Mouse (Mus musculus) embryonic facial prominence, embryonic 14.5 days (tissue): ENCODE measurements at regions not wholly inside any gene's neighbourhood (a gene's known extent, or its start where the extent isn't known, plus 50 kb on each side); places are given as distances from the start of the nearest gene placed in this dataset.

Experiments used
- ATAC-seq: fragments of 200-750 bp; cut with Nextera tagmentation; 2 replicates; pipeline ENCODE4 v1.8.0; 2017; ENCODE audit warnings: low read depth, moderate number of reproducible peaks, moderate TSS enrichment
- DNase-seq: peaks from one replicate; pipeline ENCODE4 v3.0.0-alpha.2; 2015; ENCODE audit warnings: low spot score
- H3K27ac ChIP-seq: fragments of 300-500 bp; sonication (generic); replicated peaks from 2 replicates; pipeline ENCODE4 v1.5.1; 2014; ENCODE audit warnings: low read depth, mild to moderate bottlenecking, low read length, moderate library complexity
- H3K27me3 ChIP-seq: fragments of 300-500 bp; sonication (generic); replicated peaks from 2 replicates; pipeline ENCODE4 v1.6.1; 2014; ENCODE audit warnings: low read length; ENCODE audit not compliant: control insufficient read depth, insufficient read depth
- H3K36me3 ChIP-seq: fragments of 300-500 bp; sonication (generic); 2 replicates; pipeline ENCODE4 v1.6.1; 2014; ENCODE audit warnings: low read length, mixed read lengths; ENCODE audit not compliant: control insufficient read depth, insufficient read depth
- H3K4me1 ChIP-seq: fragments of 300-500 bp; sonication (generic); 2 replicates; pipeline ENCODE4 v1.6.1; 2014; ENCODE audit warnings: antibody characterized with exemption, low read length; ENCODE audit not compliant: control insufficient read depth, insufficient read depth
- H3K4me2 ChIP-seq: fragments of 300-500 bp; sonication (generic); 2 replicates; pipeline ENCODE4 v1.6.1; 2014; ENCODE audit warnings: low read depth, mild to moderate bottlenecking, low read length, moderate library complexity, mixed read lengths
- H3K4me3 ChIP-seq: fragments of 300-500 bp; sonication (generic); 2 replicates; pipeline ENCODE4 v1.5.1; 2014; ENCODE audit warnings: low read depth, mild to moderate bottlenecking, low read length
- H3K9ac ChIP-seq: fragments of 300-500 bp; sonication (generic); 2 replicates; pipeline ENCODE4 v1.6.1; 2014; ENCODE audit warnings: low read depth, mild to moderate bottlenecking, low read length, moderate library complexity, mixed read lengths
- H3K9me3 ChIP-seq: fragments of 300-500 bp; sonication (generic); 2 replicates; pipeline ENCODE4 v1.6.1; 2016; ENCODE audit warnings: low read length; ENCODE audit not compliant: control insufficient read depth
- whole genome bisulfite sequencing: fragments of 180-500 bp; shearing (Covaris S2); extraction: QIAGEN DNeasy Blood & Tissue Kit; methylation state at CpG from one replicate; pipeline ENCODE4 v1.1.7; 2014; 5-methylcytosine and 5-hydroxymethylcytosine counted together

- Histone ChIP-seq H3K36me3 (no peaks in the 10 kb centered on the region), H3K27me3 (no peaks in the 10 kb centered on the region), H3K4me1 (no peaks in the 10 kb centered on the region), H3K27ac (no peak overlapping the region), H3K4me3 (no peak overlapping the region), H3K9ac (no peak overlapping the region), H3K9me3 (no peaks in the 10 kb centered on the region), H3K4me2 (no peak overlapping the region)
- DNase-seq (no peak), ATAC-seq (no peak)
- 60% methylated on average over 4 of the region's 4 CpGs for WGBS
These were observed 78.6 kb upstream of the Rasgrp1 start for GRCm38 (mm10) chr2:117421376-117421775.

GRCm38 (mm10) chr2:117422756-117423155, 80.0 kb upstream of the Rasgrp1 start:
- Histone ChIP-seq H3K9ac (no peak overlapping the region), H3K36me3 (no peaks in the 10 kb centered on the region), H3K9me3 (no peaks in the 10 kb centered on the region), H3K4me3 (no peak overlapping the region), H3K27me3 (no peaks in the 10 kb centered on the region), H3K27ac (no peak overlapping the region), H3K4me1 (no peaks in the 10 kb centered on the region), H3K4me2 (no peak overlapping the region)
- no peak for DNase-seq
- ATAC-seq: no peak
- WGBS: 73% methylated on average over 4 of the region's 4 CpGs

- Histone ChIP-seq H3K4me1 (no peaks in the 10 kb centered on the region), H3K27ac (no peak overlapping the region), H3K4me2 (no peak overlapping the region), H3K36me3 (no peaks in the 10 kb centered on the region), H3K9ac (no peak overlapping the region), H3K27me3 (no peaks in the 10 kb centered on the region), H3K4me3 (no peak overlapping the region), H3K9me3 (no peaks in the 10 kb centered on the region)
- ATAC-seq (no peak), DNase-seq (no peak)
- WGBS: 69% methylated on average over 9 of the region's 9 CpGs
These were observed 86.4 kb upstream of the Rasgrp1 start for GRCm38 (mm10) chr2:117429205-117429604.

GRCm38 (mm10) chr2:117432010-117432409, 89.2 kb upstream of the Rasgrp1 start:
- Histone ChIP-seq H3K27me3 (no peaks in the 10 kb centered on the region), H3K9me3 (no peaks in the 10 kb centered on the region), H3K4me2 (no peak overlapping the region), H3K9ac (no peak overlapping the region), H3K4me1 (no peaks in the 10 kb centered on the region), H3K36me3 (no peaks in the 10 kb centered on the region), H3K27ac (no peak overlapping the region), H3K4me3 (no peak overlapping the region)
- DNase-seq (no peak), ATAC-seq (no peak)
- 54% methylated on average over 6 of the region's 6 CpGs for WGBS

- H3K9ac ChIP-seq: no peak overlapping the region
- no peaks in the 10 kb centered on the region for H3K9me3 ChIP-seq
- H3K4me2 ChIP-seq: no peak overlapping the region
- H3K36me3 ChIP-seq: no peaks in the 10 kb centered on the region
- no peak overlapping the region for H3K27ac ChIP-seq
- no peaks in the 10 kb centered on the region for H3K27me3 ChIP-seq
- no peaks in the 10 kb centered on the region for H3K4me1 ChIP-seq
- H3K4me3 ChIP-seq: no peak overlapping the region
- WGBS: 86% methylated on average over 2 of the region's 2 CpGs
- no peak for ATAC-seq
- no peak for DNase-seq
These were observed 90.1 kb upstream of the Rasgrp1 start for GRCm38 (mm10) chr2:117432923-117433322.

- ATAC-seq (no peak), DNase-seq (no peak)
- Histone ChIP-seq H3K9ac (no peak overlapping the region), H3K4me2 (no peak overlapping the region), H3K27me3 (no peaks in the 10 kb centered on the region), H3K36me3 (no peaks in the 10 kb centered on the region), H3K4me1 (no peaks in the 10 kb centered on the region), H3K4me3 (no peak overlapping the region), H3K9me3 (no peaks in the 10 kb centered on the region), H3K27ac (no peak overlapping the region)
- WGBS: 82% methylated on average over 2 of the region's 2 CpGs
These were observed 90.7 kb upstream of the Rasgrp1 start for GRCm38 (mm10) chr2:117433482-117433881.

- Histone ChIP-seq H3K9ac (no peak overlapping the region), H3K9me3 (no peaks in the 10 kb centered on the region), H3K36me3 (no peaks in the 10 kb centered on the region), H3K4me3 (no peak overlapping the region), H3K4me2 (no peak overlapping the region), H3K4me1 (no peaks in the 10 kb centered on the region), H3K27ac (no peak overlapping the region), H3K27me3 (no peaks in the 10 kb centered on the region)
- WGBS: 80% methylated on average over 12 of the region's 12 CpGs
- DNase-seq (no peak), ATAC-seq (no peak)
These were observed 95.3 kb upstream of the Rasgrp1 start for GRCm38 (mm10) chr2:117438079-117438478.

GRCm38 (mm10) chr2:117438586-117439371, 96.0 kb upstream of the Rasgrp1 start:
- ATAC-seq (peak; percentile 82; the same call in 1 of the 2 replicates), DNase-seq (peak; percentile 67)
- no peak overlapping the region for H3K27ac ChIP-seq
- WGBS: 65% methylated on average over 8 of the region's 8 CpGs
- no peaks in the 10 kb centered on the region for H3K27me3 ChIP-seq
- H3K4me2 ChIP-seq: no peak overlapping the region
- no peak overlapping the region for H3K9ac ChIP-seq
- H3K36me3 ChIP-seq: no peaks in the 10 kb centered on the region
- no peaks in the 10 kb centered on the region for H3K9me3 ChIP-seq
- H3K4me3 ChIP-seq: no peak overlapping the region
- no peaks in the 10 kb centered on the region for H3K4me1 ChIP-seq
